19 mouse cellular contexts compared by ENCODE assay signal in the genomic region with DNA sequence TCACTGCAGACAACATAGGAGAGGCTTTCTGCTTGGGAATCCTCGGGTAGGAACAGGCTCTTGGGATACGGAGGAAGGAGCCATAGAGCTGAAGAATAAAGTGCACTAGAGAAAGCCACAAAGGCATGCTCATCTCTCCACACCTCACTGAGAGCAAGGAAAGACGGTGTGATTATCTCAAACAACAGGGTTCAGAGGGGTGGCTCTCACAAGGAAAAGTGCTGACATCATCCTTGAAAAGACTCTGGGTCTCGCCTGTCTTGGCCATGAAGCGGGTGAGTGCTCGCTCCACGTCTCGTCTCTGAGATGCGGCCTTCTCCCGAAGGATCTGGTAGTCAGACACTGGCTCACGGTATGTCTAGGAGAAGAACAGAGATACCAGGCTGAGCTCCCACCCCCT. TPM values are rescaled to one million over a fixed set of nuclear protein-coding genes. Genes with fewer than 3 reads are reported as not detected.
DNase-seq lines count a peak whose midpoint lies in the region; ATAC-seq lines count a peak whose summit lies in the region.
"Had no signal": no experiment of that assay in that cellular context is flagged by ENCODE, and none has a peak within 500 bp of the region (broad histone marks: within the 10 kb centered on the region; RNA-seq: fewer than 3 reads in every experiment).

No protein-coding gene starts in this region.

- no peak overlapping the region for H3K4me3 ChIP-seq in heart, embryonic 13.5 days
- H3K4me3 ChIP-seq in midbrain, embryonic 11.5 days (ENCODE audit: low read depth, low read length), result no peak overlapping the region
- no peak overlapping the region for H3K4me3 ChIP-seq in midbrain, embryonic 13.5 days (replicated peaks)
- H3K4me3 ChIP-seq in liver, embryonic 12.5 days, result no peak overlapping the region
- H3K4me3 ChIP-seq: embryonic facial prominence, embryonic 12.5 days; forebrain, embryonic 15.5 days; hindbrain, embryonic 15.5 days had no signal

- no peaks in the 10 kb centered on the region for H3K27me3 ChIP-seq in heart, embryonic 13.5 days (replicated peaks)
- H3K27me3 ChIP-seq in midbrain, embryonic 11.5 days (ENCODE audit: control insufficient read depth, insufficient read depth, low read length), result no peaks in the 10 kb centered on the region
- no peaks in the 10 kb centered on the region for H3K27me3 ChIP-seq in midbrain, embryonic 13.5 days
- no peaks in the 10 kb centered on the region for H3K27me3 ChIP-seq in liver, embryonic 12.5 days (replicated peaks)
- H3K27me3 ChIP-seq: embryonic facial prominence, embryonic 12.5 days; forebrain, embryonic 15.5 days; hindbrain, embryonic 15.5 days had no signal

- no peaks in the 10 kb centered on the region for H3K9me3 ChIP-seq in heart, embryonic 13.5 days
- H3K9me3 ChIP-seq in midbrain, embryonic 11.5 days (ENCODE audit: control insufficient read depth, low read length), result no peaks in the 10 kb centered on the region
- H3K9me3 ChIP-seq in midbrain, embryonic 13.5 days, result no peaks in the 10 kb centered on the region
- H3K9me3 ChIP-seq in liver, embryonic 12.5 days (replicated peaks), result no peaks in the 10 kb centered on the region
- H3K9me3 ChIP-seq: embryonic facial prominence, embryonic 12.5 days; forebrain, embryonic 15.5 days; G1E; hindbrain, embryonic 15.5 days had no signal

- 0 out of 2 replicates have a peak, but pooled peaks have one; percentile 20 for ATAC-seq in heart, embryonic 13.5 days (ENCODE audit: extremely low read depth, insufficient number of reproducible peaks, low FRiP score, low TSS enrichment)
- ATAC-seq in midbrain, embryonic 11.5 days (ENCODE audit: low FRiP score), result no peak
- no peak for ATAC-seq in midbrain, embryonic 13.5 days
- ATAC-seq in liver, embryonic 12.5 days, result peak; percentile 74
- ATAC-seq: forebrain, embryonic 15.5 days had no signal

- no peak overlapping the region for H3K27ac ChIP-seq in heart, embryonic 13.5 days (replicated peaks)
- H3K27ac ChIP-seq in midbrain, embryonic 11.5 days (ENCODE audit: low read depth, low read length), result no peak overlapping the region
- no peak overlapping the region for H3K27ac ChIP-seq in midbrain, embryonic 13.5 days
- H3K27ac ChIP-seq in liver, embryonic 12.5 days, result peak overlapping the region; percentile 76
- H3K27ac ChIP-seq: embryonic facial prominence, embryonic 12.5 days; forebrain, embryonic 15.5 days; hindbrain, embryonic 15.5 days had no signal

- H3K9ac ChIP-seq in heart, embryonic 13.5 days, result no peak overlapping the region
- H3K9ac ChIP-seq in midbrain, embryonic 11.5 days (ENCODE audit: low read length), result no peak overlapping the region
- H3K9ac ChIP-seq in midbrain, embryonic 13.5 days (replicated peaks), result no peak overlapping the region
- H3K9ac ChIP-seq in liver, embryonic 12.5 days, result 0 out of 2 replicates have a peak overlapping the region, but pooled peaks have one; percentile 18
- H3K9ac ChIP-seq: embryonic facial prominence, embryonic 12.5 days; forebrain, embryonic 15.5 days; hindbrain, embryonic 15.5 days had no signal

- H3K36me3 ChIP-seq in heart, embryonic 13.5 days, result peaks cover 98% of the 10 kb centered on the region
- H3K36me3 ChIP-seq in midbrain, embryonic 11.5 days (ENCODE audit: control insufficient read depth, insufficient read depth, low read length), result peaks cover 35% of the 10 kb centered on the region
- H3K36me3 ChIP-seq in midbrain, embryonic 13.5 days, result peaks cover 92% of the 10 kb centered on the region
- H3K36me3 ChIP-seq in liver, embryonic 12.5 days, result peaks cover 98% of the 10 kb centered on the region

- no peak for DNase-seq in heart, adult 8-10 months (ENCODE audit: low spot score)
- DNase-seq in midbrain, embryonic 11.5 days (ENCODE audit: low spot score, missing footprints), result peak; percentile 35
- no peak for DNase-seq in retina, postnatal 1 day
- DNase-seq in urinary bladder, postnatal 25 days (ENCODE audit: low spot score), result no peak
- DNase-seq: adrenal gland, postnatal 10 days; cerebellum, adult 11 months; cerebellum, adult 8-10 months; cerebellum, postnatal 25 days; gastrocnemius, postnatal 36 days; heart, adult 11 months; heart, postnatal 36 days had no signal

- WGBS in heart, embryonic 13.5 days, result 77% methylated on average over 11 of the region's 11 CpGs
- 92% methylated on average over 11 of the region's 11 CpGs for WGBS in midbrain, embryonic 11.5 days
- 93% methylated on average over 11 of the region's 11 CpGs for WGBS in midbrain, embryonic 13.5 days
- 69% methylated on average over 11 of the region's 11 CpGs for WGBS in liver, embryonic 12.5 days (ENCODE audit: insufficient replicate concordance)

- no peak overlapping the region for H3K4me2 ChIP-seq in heart, embryonic 13.5 days
- no peak overlapping the region for H3K4me2 ChIP-seq in midbrain, embryonic 11.5 days
- no peak overlapping the region for H3K4me2 ChIP-seq in midbrain, embryonic 13.5 days (replicated peaks)
- H3K4me2 ChIP-seq in liver, embryonic 12.5 days, result peak overlapping the region; percentile 21
- H3K4me2 ChIP-seq: embryonic facial prominence, embryonic 12.5 days; forebrain, embryonic 15.5 days; hindbrain, embryonic 15.5 days had no signal

- H3K4me1 ChIP-seq in heart, embryonic 13.5 days, result no peaks in the 10 kb centered on the region
- H3K4me1 ChIP-seq in midbrain, embryonic 11.5 days (ENCODE audit: control insufficient read depth, insufficient read depth, low read length), result no peaks in the 10 kb centered on the region
- no peaks in the 10 kb centered on the region for H3K4me1 ChIP-seq in midbrain, embryonic 13.5 days (replicated peaks)
- peaks cover 18% of the 10 kb centered on the region for H3K4me1 ChIP-seq in liver, embryonic 12.5 days
- H3K4me1 ChIP-seq: embryonic facial prominence, embryonic 12.5 days; forebrain, embryonic 15.5 days; hindbrain, embryonic 15.5 days had no signal

RNA-seq across cellular contexts. Expression of gene Taf8, which starts 8.0 kb away (rescaled TPM):
- 18.4 and 19.4 TPM in 2 replicates for polyA plus RNA-seq in heart, embryonic 13.5 days (2015; fragmentation: Nextera tagmentation; extraction: Ambion mirVana)
- 10 to 100 TPM in 2 of 4 experiments, 1 to 10 TPM in 2; 9.1 to 12.5 (median 10.4) TPM for total RNA-seq in heart, adult 8-10 months (2022)
- polyA plus RNA-seq in midbrain, embryonic 11.5 days (2014; fragmentation: Nextera tagmentation; extraction: Ambion mirVana), result 25.5 TPM in 2 replicates
- 24.6 and 27.3 TPM in 2 replicates for polyA plus RNA-seq in midbrain, embryonic 13.5 days (2015; fragmentation: Nextera tagmentation; extraction: Ambion mirVana)
- 17.6 and 18.0 TPM in 2 replicates for polyA plus RNA-seq in liver, embryonic 12.5 days (2016; fragmentation: Nextera tagmentation; extraction: Ambion mirVana)

RNA-seq across cellular contexts. Expression of gene Ccnd3, which starts 10.7 kb away (rescaled TPM):
- 451 and 478 TPM in 2 replicates for polyA plus RNA-seq in heart, embryonic 13.5 days (2015; fragmentation: Nextera tagmentation; extraction: Ambion mirVana)
- total RNA-seq in heart, adult 8-10 months (2022), result 10 to 100 TPM; 74.4 to 82.2 (median 75.2) TPM
- polyA plus RNA-seq in midbrain, embryonic 11.5 days (2014; fragmentation: Nextera tagmentation; extraction: Ambion mirVana), result 175 and 194 TPM in 2 replicates
- polyA plus RNA-seq in midbrain, embryonic 13.5 days (2015; fragmentation: Nextera tagmentation; extraction: Ambion mirVana), result 60.4 and 71.4 TPM in 2 replicates
- polyA plus RNA-seq in liver, embryonic 12.5 days (2016; fragmentation: Nextera tagmentation; extraction: Ambion mirVana), result 546 and 555 TPM in 2 replicates

RNA-seq across cellular contexts. Expression of gene 1700001C19Rik, which starts 57.0 kb away (rescaled TPM):
- 0.66 and 0.99 TPM in 2 replicates for polyA plus RNA-seq in heart, embryonic 13.5 days (2015; fragmentation: Nextera tagmentation; extraction: Ambion mirVana)
- total RNA-seq in heart, adult 8-10 months (2022), result not detected
- 0.18 and 0.41 TPM in 2 replicates for polyA plus RNA-seq in midbrain, embryonic 11.5 days (2014; fragmentation: Nextera tagmentation; extraction: Ambion mirVana)
- 0.62 and 0.70 TPM in 2 replicates for polyA plus RNA-seq in midbrain, embryonic 13.5 days (2015; fragmentation: Nextera tagmentation; extraction: Ambion mirVana)
- polyA plus RNA-seq in liver, embryonic 12.5 days (2016; fragmentation: Nextera tagmentation; extraction: Ambion mirVana), result 0.62 and 0.66 TPM in 2 replicates
- total RNA-seq: G1E; gastrocnemius, adult 8-10 months; gastrocnemius, postnatal 36 days; heart, postnatal 36 days had no signal
- polyA plus RNA-seq: G1E had no signal

RNA-seq across cellular contexts. Expression of gene AI661453, which starts 57.7 kb away (rescaled TPM):
- polyA plus RNA-seq in heart, embryonic 13.5 days (2015; fragmentation: Nextera tagmentation; extraction: Ambion mirVana), result 0.82 and 1.2 TPM in 2 replicates
- 1 to 10 TPM in 3 of 4 experiments, under 1 TPM in 1; 0.50 to 2.1 (median 1.2) TPM for total RNA-seq in heart, adult 8-10 months (2022)
- polyA plus RNA-seq in midbrain, embryonic 11.5 days (2014; fragmentation: Nextera tagmentation; extraction: Ambion mirVana), result 0.07 and 0.30 TPM in 2 replicates
- polyA plus RNA-seq in midbrain, embryonic 13.5 days (2015; fragmentation: Nextera tagmentation; extraction: Ambion mirVana), result 0.26 and 0.30 TPM in 2 replicates
- 0.10 and 0.31 TPM in 2 replicates for polyA plus RNA-seq in liver, embryonic 12.5 days (2016; fragmentation: Nextera tagmentation; extraction: Ambion mirVana)

Comparison
In these comparisons a context has a peak if more than half of its experiments do, and no peak if none do; other contexts are left out.
1. ATAC-seq: peak in heart, embryonic 13.5 days (single experiment) and liver, embryonic 12.5 days (single experiment); none in midbrain, embryonic 11.5 days (single experiment) and midbrain, embryonic 13.5 days (single experiment).